Mouse (Mus musculus) MEL (cell line): ENCODE data around the gene Fhit. TPM values are rescaled to one million over a fixed set of nuclear protein-coding genes. Genes with fewer than 3 reads are reported as not detected.

Experiments
- DNase-seq: peaks from one replicate; pipeline ENCODE4 v3.0.0; 2011; ENCODE audit warnings: low read depth, low spot score
- H3K27ac ChIP-seq: 2 replicates; pipeline ENCODE4 v1.5.1; 2012; ENCODE audit warnings: low read depth, mild to moderate bottlenecking, control low read depth, low read length, moderate library complexity; ENCODE audit not compliant: control insufficient read depth
- H3K27me3 ChIP-seq, 2 experiments: fragments of 150-350 bp in 1 of 2; sonication (generic) in 1 of 2; 2 replicates each; pipeline ENCODE4 v1.6.1; 2012; ENCODE audit warnings: low read length in 2 of 2, mild to moderate bottlenecking in 2 of 2, improper control_type of control experiment in 1 of 2, moderate library complexity in 1 of 2; ENCODE audit not compliant: insufficient read depth in 2 of 2, control insufficient read depth in 1 of 2
- H3K36me3 ChIP-seq, 2 experiments: 2 replicates each; pipeline ENCODE4 v1.6.1; 2012 to 2014; ENCODE audit warnings: low read length in 2 of 2, improper control_type of control experiment in 1 of 2, inconsistent platforms in 1 of 2, mild to moderate bottlenecking in 1 of 2; ENCODE audit not compliant: insufficient read depth in 2 of 2, control insufficient read depth in 1 of 2
- H3K4me1 ChIP-seq, 2 experiments: fragments of 150-350 bp in 1 of 2; sonication (generic) in 1 of 2; 2 replicates each; pipeline ENCODE4 v1.6.1; 2012; ENCODE audit warnings: low read length in 2 of 2, improper control_type of control experiment in 1 of 2, mild to moderate bottlenecking in 1 of 2; ENCODE audit not compliant: insufficient read depth in 2 of 2, control insufficient read depth in 1 of 2
- H3K4me3 ChIP-seq, 2 experiments: fragments of 150-350 bp in 1 of 2; sonication (generic) in 1 of 2; 2 replicates each; pipeline ENCODE4 v1.5.1; 2012; ENCODE audit warnings: low read depth in 2 of 2, low read length in 2 of 2, mild to moderate bottlenecking in 2 of 2, moderate library complexity in 2 of 2, control low read depth in 1 of 2, improper control_type of control experiment in 1 of 2; ENCODE audit not compliant: control insufficient read depth in 1 of 2, insufficient read depth in 1 of 2
- H3K79me2 ChIP-seq: 2 replicates; pipeline ENCODE4 v1.6.1; 2012; ENCODE audit warnings: mild to moderate bottlenecking, low read length, moderate library complexity; ENCODE audit not compliant: control insufficient read depth, poor library complexity, insufficient read depth
- H3K9ac ChIP-seq: 2 replicates; pipeline ENCODE4 v1.6.1; 2012; ENCODE audit warnings: low read depth, mild to moderate bottlenecking, control low read depth, low read length, moderate library complexity; ENCODE audit not compliant: control insufficient read depth, poor library complexity, severe bottlenecking
- H3K9me3 ChIP-seq: fragments of 150-350 bp; sonication (generic); replicated peaks from 2 replicates; pipeline ENCODE4 v1.6.1; 2012; ENCODE audit warnings: mild to moderate bottlenecking, low read length, improper control_type of control experiment, moderate library complexity; ENCODE audit not compliant: insufficient read depth
- CHD2 ChIP-seq: IDR thresholded peaks from 2 replicates; pipeline ENCODE4 v1.6.1; 2011; ENCODE audit warnings: low read length, improper control_type of control experiment
- E2F4 ChIP-seq: IDR thresholded peaks from 2 replicates; pipeline ENCODE4 v1.6.1; 2011; ENCODE audit warnings: low read depth, low read length, improper control_type of control experiment, borderline replicate concordance
- GABPA ChIP-seq: IDR thresholded peaks from 2 replicates; pipeline ENCODE4 v1.6.1; 2012; ENCODE audit warnings: low read depth, mild to moderate bottlenecking, inconsistent platforms, low read length, improper control_type of control experiment, moderate library complexity
- JUND ChIP-seq: IDR thresholded peaks from 2 replicates; pipeline ENCODE4 v1.6.1; 2011; ENCODE audit warnings: low read depth, mild to moderate bottlenecking, improper control_type of control experiment, low read length
- KAT2A ChIP-seq: conservative IDR thresholded peaks from 2 replicates; pipeline ENCODE4 v1.6.1; 2012; ENCODE audit warnings: low read depth, low read length, improper control_type of control experiment, inconsistent platforms
- MAFK ChIP-seq: IDR thresholded peaks from 2 replicates; pipeline ENCODE4 v1.6.1; 2011; ENCODE audit warnings: low read depth, mild to moderate bottlenecking, low read length, improper control_type of control experiment, borderline replicate concordance
- MAZ ChIP-seq: IDR thresholded peaks from 2 replicates; pipeline ENCODE4 v1.6.1; 2012; ENCODE audit warnings: low read depth, mild to moderate bottlenecking, inconsistent platforms, low read length, improper control_type of control experiment
- MXI1 ChIP-seq: IDR thresholded peaks from 2 replicates; pipeline ENCODE4 v1.6.1; 2011; ENCODE audit warnings: mild to moderate bottlenecking, low read depth, low read length, improper control_type of control experiment
- MYB ChIP-seq: IDR thresholded peaks from 2 replicates; pipeline ENCODE4 v1.6.1; 2011; ENCODE audit warnings: mild to moderate bottlenecking, low read depth, low read length, improper control_type of control experiment
- POLR2A ChIP-seq, 2 experiments: IDR thresholded peaks; 2 replicates each; pipeline ENCODE4 v1.6.1; 2011 to 2012; ENCODE audit warnings: low read length in 2 of 2, mild to moderate bottlenecking in 2 of 2, control low read depth in 1 of 2, improper control_type of control experiment in 1 of 2, low read depth in 1 of 2, moderate library complexity in 1 of 2; ENCODE audit not compliant: control insufficient read depth in 1 of 2, insufficient read depth in 1 of 2, poor library complexity in 1 of 2
- POLR2AphosphoS2 ChIP-seq: IDR thresholded peaks from 2 replicates; pipeline ENCODE4 v1.6.1; 2011; ENCODE audit warnings: low read length, improper control_type of control experiment
- POLR2AphosphoS5 ChIP-seq: IDR thresholded peaks from 2 replicates; pipeline ENCODE4 v1.6.1; 2012; ENCODE audit warnings: low read depth, borderline replicate concordance, mild to moderate bottlenecking, inconsistent platforms, low read length, moderate library complexity, mixed read lengths
- RAD21 ChIP-seq: IDR thresholded peaks from 2 replicates; pipeline ENCODE4 v1.6.1; 2011; ENCODE audit warnings: mild to moderate bottlenecking, low read depth, low read length, improper control_type of control experiment
- SIN3A ChIP-seq: IDR thresholded peaks from 2 replicates; pipeline ENCODE4 v1.6.1; 2012; ENCODE audit warnings: low read length, improper control_type of control experiment, inconsistent platforms
- SMC3 ChIP-seq: IDR thresholded peaks from 2 replicates; pipeline ENCODE4 v1.6.1; 2011; ENCODE audit warnings: low read depth, low read length, improper control_type of control experiment
- TCF12 ChIP-seq: IDR thresholded peaks from 2 replicates; pipeline ENCODE4 v1.6.1; 2014; ENCODE audit warnings: low read depth, mild to moderate bottlenecking, inconsistent platforms, low read length, improper control_type of control experiment, moderate library complexity
- UBTF ChIP-seq: IDR thresholded peaks from 2 replicates; pipeline ENCODE4 v1.6.1; 2012; ENCODE audit warnings: low read depth, mild to moderate bottlenecking, inconsistent platforms, low read length, improper control_type of control experiment, moderate library complexity, borderline replicate concordance; ENCODE audit not compliant: insufficient read depth
- ZC3H11A ChIP-seq: IDR thresholded peaks from 2 replicates; pipeline ENCODE4 v1.6.1; 2012; ENCODE audit warnings: low read depth, mild to moderate bottlenecking, inconsistent platforms, low read length, improper control_type of control experiment
- ZMIZ1 ChIP-seq: IDR thresholded peaks from 2 replicates; pipeline ENCODE4 v1.6.1; 2012; ENCODE audit warnings: low read depth, mild to moderate bottlenecking, inconsistent platforms, low read length, improper control_type of control experiment, moderate library complexity
- polyA plus RNA-seq, 2 experiments: library from polyadenylated mRNA; stranded (reverse) in 1 of 2; unstranded in 1 of 2; fragments of >175 nt in 1 of 2; fragments of >200 nt in 1 of 2; gene quantifications; 2 replicates each; pipeline versions ENCODE4 v1.2.1 to v1.2.4; 2012; ENCODE audit warnings: low replicate concordance in 2 of 2, low read depth in 1 of 2; ENCODE audit not compliant: insufficient read length in 2 of 2, insufficient read depth in 1 of 2, missing spikeins in 1 of 2
- total RNA-seq: library from RNA; depleted of rRNA; stranded (reverse); fragments of 300-350 nt; gene quantifications from 2 replicates; pipeline ENCODE4 v1.2.3, GENCODE M21; 2012

Fhit gene
- total and polyA plus RNA-seq, 3 experiments: 0.77 to 1.3 TPM; not detected in 1

GRCm38 (mm10) chr14:10509252-10509651 lies 652.6 kb downstream of the Fhit start:
- Histone ChIP-seq H3K79me2 (no peaks in the 10 kb centered on the region), H3K4me1 (no peaks in the 10 kb centered on the region), H3K36me3 (no peaks in the 10 kb centered on the region), H3K4me3 (no peak overlapping the region), H3K9me3 (no peaks in the 10 kb centered on the region), H3K27me3 (no peaks in the 10 kb centered on the region), H3K27ac (no peak overlapping the region), H3K9ac (no peak overlapping the region)
- TF ChIP-seq MAZ (no peak), MAFK (no peak), POLR2A (IDR thresholded peaks at IDR 0.05; ENCODE audit: control insufficient read depth in 1 of 2, insufficient read depth in 1 of 2, low read depth in 1 of 2, low read length in 2 of 2, poor library complexity in 1 of 2) (no peak), ZMIZ1 (no peak), POLR2AphosphoS2 (no peak), ZC3H11A (no peak), RAD21 (no peak), E2F4 (no peak), JUND (no peak), GABPA (no peak), MYB (no peak), UBTF (no peak), SMC3 (no peak), KAT2A (no peak), SIN3A (no peak), MXI1 (no peak), CHD2 (no peak), POLR2AphosphoS5 (no peak)
- DNase-seq: no peak

GRCm38 (mm10) chr14:10507560-10507959 lies 654.3 kb downstream of the Fhit start:
- H3K27me3 ChIP-seq: no peaks in the 10 kb centered on the region
- no peaks in the 10 kb centered on the region for H3K79me2 ChIP-seq
- H3K4me3 ChIP-seq: no peak overlapping the region
- no peaks in the 10 kb centered on the region for H3K9me3 ChIP-seq
- DNase-seq: no peak
- no peaks in the 10 kb centered on the region for H3K36me3 ChIP-seq
- no peak overlapping the region for H3K9ac ChIP-seq
- no peak overlapping the region for H3K27ac ChIP-seq
- H3K4me1 ChIP-seq: no peaks in the 10 kb centered on the region
- TF ChIP-seq POLR2AphosphoS2 (no peak), KAT2A (no peak), MAZ (no peak), E2F4 (no peak), TCF12 (no peak)
